Mouse (Mus musculus) hindbrain, embryonic 16.5 days (tissue): Measurements from ENCODE around the gene Mtr. TPM values are rescaled to one million over a fixed set of nuclear protein-coding genes. Genes with fewer than 3 reads are reported as not detected.

ENCODE experiments used
- ATAC-seq: fragments of 200-750 bp; cut with Nextera tagmentation; 2 replicates; pipeline ENCODE4 v1.8.0; 2017; ENCODE audit warnings: moderate TSS enrichment, moderate library complexity
- H3K27ac ChIP-seq: fragments of 300-500 bp; sonication (generic); 2 replicates; pipeline ENCODE4 v1.5.1; 2014; ENCODE audit warnings: low read depth, mild to moderate bottlenecking, control low read depth, low read length, moderate library complexity
- H3K27me3 ChIP-seq: fragments of 300-500 bp; sonication (generic); replicated peaks from 2 replicates; pipeline ENCODE4 v1.6.1; 2014; ENCODE audit warnings: low read length; ENCODE audit not compliant: control insufficient read depth, insufficient read depth
- H3K36me3 ChIP-seq: fragments of 300-500 bp; sonication (generic); 2 replicates; pipeline ENCODE4 v1.6.1; 2014; ENCODE audit warnings: mild to moderate bottlenecking, low read length, moderate library complexity, mixed read lengths; ENCODE audit not compliant: control insufficient read depth, insufficient read depth
- H3K4me1 ChIP-seq: fragments of 300-500 bp; sonication (generic); 2 replicates; pipeline ENCODE4 v1.6.1; 2014; ENCODE audit warnings: low read depth, low read length; ENCODE audit not compliant: control insufficient read depth, insufficient read depth
- H3K4me2 ChIP-seq: fragments of 300-500 bp; sonication (generic); 2 replicates; pipeline ENCODE4 v1.6.1; 2014; ENCODE audit warnings: mild to moderate bottlenecking, low read length, control low read depth, moderate library complexity
- H3K4me3 ChIP-seq: fragments of 300-500 bp; sonication (generic); 2 replicates; pipeline ENCODE4 v1.5.1; 2014; ENCODE audit warnings: mild to moderate bottlenecking, low read length, control low read depth, moderate library complexity
- H3K9ac ChIP-seq: fragments of 300-500 bp; sonication (generic); 2 replicates; pipeline ENCODE4 v1.6.1; 2014; ENCODE audit warnings: low read depth, mild to moderate bottlenecking, control low read depth, low read length, moderate library complexity
- H3K9me3 ChIP-seq: fragments of 300-500 bp; sonication (generic); 2 replicates; pipeline ENCODE4 v1.6.1; 2014; ENCODE audit warnings: mild to moderate bottlenecking, low read length, moderate library complexity; ENCODE audit not compliant: control insufficient read depth
- WGBS: fragments of 180-500 bp; shearing (Covaris S2); extraction: QIAGEN DNeasy Blood & Tissue Kit; methylation state at CpG from one replicate; pipeline ENCODE4 v1.1.7; 2014; 5-methylcytosine and 5-hydroxymethylcytosine counted together
- polyA plus RNA-seq: library from polyadenylated mRNA; unstranded; fragments of >200 nt; fragmentation: Nextera tagmentation; extraction: Ambion mirVana; gene quantifications from 2 replicates; pipeline ENCODE4 v1.2.1, GENCODE M21; 2015

The Mtr gene
- polyA plus RNA-seq, 1 experiment from 2014 or later = 3.1 TPM

DNA sequence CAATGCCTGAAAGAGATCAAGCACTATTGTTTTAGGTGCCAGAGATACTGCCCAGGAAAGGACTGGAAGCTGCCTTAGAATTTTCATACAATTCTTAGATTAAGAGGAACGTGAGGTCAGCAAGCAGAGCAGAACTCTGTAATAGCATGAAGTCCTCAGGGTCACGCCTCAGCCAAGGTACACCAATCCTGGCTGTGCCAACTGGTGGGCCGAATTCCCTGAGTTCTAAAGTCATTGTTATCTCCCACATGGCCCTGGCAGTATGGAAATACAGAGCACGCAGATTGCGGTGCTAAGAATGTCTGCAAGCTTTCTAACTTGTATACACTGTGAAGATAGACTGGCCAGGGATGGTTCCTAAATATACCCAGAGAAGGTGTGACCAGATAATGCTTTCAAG is 43.0 kb downstream of the Mtr start:
- H3K4me3 ChIP-seq = no peak overlapping the region
- no peaks in the 10 kb centered on the region for H3K4me1 ChIP-seq
- H3K4me2 ChIP-seq = no peak overlapping the region
- H3K27me3 ChIP-seq = no peaks in the 10 kb centered on the region
- 0 out of 2 replicates have a peak, but pooled peaks cover 5% of the 10 kb centered on the region for H3K36me3 ChIP-seq
- H3K9ac ChIP-seq = no peak overlapping the region
- no peaks in the 10 kb centered on the region for H3K9me3 ChIP-seq
- ATAC-seq = no peak
- no peak overlapping the region for H3K27ac ChIP-seq
- WGBS = 93% methylated on average over 5 of the region's 5 CpGs

DNA sequence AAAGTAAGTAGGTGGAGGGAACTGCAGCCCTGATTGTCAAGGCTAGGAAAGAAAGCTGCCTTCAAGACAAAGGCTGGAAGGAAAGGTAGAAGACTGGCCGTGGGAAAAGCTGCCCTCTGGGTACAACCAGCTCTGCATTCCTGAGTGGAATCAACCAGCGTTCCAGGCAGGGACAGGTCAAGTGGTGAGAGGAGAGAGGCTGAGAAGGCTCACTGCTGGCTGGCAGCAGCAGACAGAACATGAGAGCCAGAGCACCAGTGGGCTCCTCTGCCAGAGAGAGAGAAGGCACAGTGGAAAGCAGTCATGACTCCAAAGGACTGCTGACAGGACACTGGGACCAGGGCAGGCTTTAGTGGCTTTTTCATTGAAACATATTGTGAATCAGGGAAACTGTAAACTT is 46.9 kb downstream of the Mtr start:
- 84% methylated on average over 2 of the region's 2 CpGs for WGBS
- Histone ChIP-seq H3K27ac (no peak overlapping the region), H3K36me3 (0 out of 2 replicates have a peak, but pooled peaks cover 3% of the 10 kb centered on the region), H3K4me1 (no peaks in the 10 kb centered on the region), H3K4me3 (no peak overlapping the region), H3K4me2 (no peak overlapping the region), H3K9me3 (no peaks in the 10 kb centered on the region), H3K27me3 (no peaks in the 10 kb centered on the region), H3K9ac (no peak overlapping the region)
- no peak for ATAC-seq

DNA sequence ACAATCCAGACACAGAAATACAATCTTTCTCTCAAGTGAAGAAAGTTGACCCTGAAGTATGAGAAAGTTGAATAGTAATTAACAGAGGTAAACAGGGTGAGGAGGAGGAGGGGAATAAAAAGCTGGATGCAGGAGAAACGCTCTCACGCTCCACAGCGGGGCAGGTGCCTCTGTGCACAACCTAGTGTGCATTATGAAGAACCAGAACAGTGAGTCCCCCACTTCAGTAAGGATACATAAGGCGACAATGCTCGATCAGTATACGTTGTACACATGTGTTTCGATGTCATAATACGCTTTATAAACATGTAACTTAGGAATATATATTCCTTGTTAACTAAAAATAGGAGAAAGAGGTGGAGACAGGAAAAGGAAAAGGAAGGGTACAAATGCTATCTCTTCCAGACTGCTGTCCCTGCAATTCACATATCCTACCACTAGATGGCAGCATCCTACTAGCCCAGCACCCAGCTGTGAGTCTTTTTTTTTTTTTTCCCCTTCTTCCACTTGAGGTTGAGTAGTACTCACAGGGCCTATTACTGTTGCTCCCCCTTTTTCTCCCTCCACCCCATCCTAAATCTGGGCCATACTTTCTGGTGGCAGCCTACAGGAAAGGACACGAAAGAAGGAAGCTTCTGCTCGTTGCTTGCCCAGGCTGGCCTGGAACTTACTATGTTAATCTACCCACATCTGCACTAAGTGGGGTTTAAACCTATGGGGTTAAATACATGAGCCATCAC is 47.7 kb downstream of the Mtr start:
- H3K4me2 ChIP-seq = no peak overlapping the region
- H3K27ac ChIP-seq = no peak overlapping the region
- 83% methylated on average over 10 of the region's 10 CpGs for WGBS
- no peak overlapping the region for H3K4me3 ChIP-seq
- 0 out of 2 replicates have a peak, but pooled peaks cover 3% of the 10 kb centered on the region for H3K36me3 ChIP-seq
- H3K9me3 ChIP-seq = no peaks in the 10 kb centered on the region
- H3K4me1 ChIP-seq = no peaks in the 10 kb centered on the region
- H3K27me3 ChIP-seq = no peaks in the 10 kb centered on the region
- no peak overlapping the region for H3K9ac ChIP-seq
- ATAC-seq = 0 out of 2 replicates have a peak, but pooled peaks have one; percentile 60

DNA sequence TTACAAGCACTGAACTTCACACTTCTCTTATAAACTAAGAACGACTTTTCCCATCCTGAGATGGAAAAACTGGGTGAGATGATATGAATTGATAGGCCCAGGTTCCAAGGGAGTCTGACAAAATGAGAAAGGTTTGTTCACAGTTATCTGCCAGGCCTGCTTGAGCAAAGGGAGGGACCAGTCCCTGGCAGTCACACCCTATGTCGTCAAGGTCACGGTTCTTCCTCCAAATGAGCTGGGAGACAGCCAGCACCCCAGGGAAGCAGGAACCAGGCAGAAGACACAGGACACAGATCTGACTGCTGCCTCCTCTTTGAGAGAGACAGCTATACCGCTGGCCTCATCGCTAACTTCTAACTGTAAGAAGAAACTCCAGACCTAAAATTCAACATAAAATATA is 57.5 kb downstream of the Mtr start:
- WGBS = 79% methylated on average over 5 of the region's 5 CpGs

DNA sequence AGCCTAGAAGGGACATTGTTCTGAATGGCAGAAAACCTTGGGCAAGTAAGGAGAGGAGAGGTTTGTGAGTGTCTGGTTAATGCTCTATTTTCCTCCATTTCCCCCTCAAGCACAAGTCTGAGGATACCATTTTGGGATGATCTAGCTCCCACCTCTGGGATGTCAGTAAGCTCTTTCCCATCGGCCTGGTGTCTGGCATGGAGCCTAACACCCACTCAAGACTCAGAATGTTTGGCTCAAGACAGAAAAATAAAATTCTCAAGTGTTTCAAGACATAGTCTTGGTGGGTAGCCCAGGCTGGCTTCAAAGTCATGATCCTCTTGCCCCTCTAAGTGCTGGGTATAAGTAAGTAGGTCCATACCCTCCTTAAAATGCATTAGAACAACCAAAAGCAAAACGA is 59.4 kb downstream of the Mtr start:
- H3K4me1 ChIP-seq = no peaks in the 10 kb centered on the region
- no peak overlapping the region for H3K9ac ChIP-seq
- no peak overlapping the region for H3K4me2 ChIP-seq
- H3K9me3 ChIP-seq = no peaks in the 10 kb centered on the region
- H3K27ac ChIP-seq = no peak overlapping the region
- H3K27me3 ChIP-seq = no peaks in the 10 kb centered on the region
- 0 out of 2 replicates have a peak, but pooled peaks cover 5% of the 10 kb centered on the region for H3K36me3 ChIP-seq
- 92% methylated on average over 2 of the region's 2 CpGs for WGBS
- no peak overlapping the region for H3K4me3 ChIP-seq
- ATAC-seq = no peak

More for the DNA sequence above, 57.5 kb downstream of the Mtr start:
- Histone ChIP-seq H3K9me3 (no peaks in the 10 kb centered on the region), H3K4me1 (no peaks in the 10 kb centered on the region), H3K27me3 (no peaks in the 10 kb centered on the region), H3K4me3 (no peak overlapping the region), H3K9ac (no peak overlapping the region), H3K36me3 (0 out of 2 replicates have a peak, but pooled peaks cover 5% of the 10 kb centered on the region), H3K4me2 (no peak overlapping the region), H3K27ac (no peak overlapping the region)
- ATAC-seq = no peak

DNA sequence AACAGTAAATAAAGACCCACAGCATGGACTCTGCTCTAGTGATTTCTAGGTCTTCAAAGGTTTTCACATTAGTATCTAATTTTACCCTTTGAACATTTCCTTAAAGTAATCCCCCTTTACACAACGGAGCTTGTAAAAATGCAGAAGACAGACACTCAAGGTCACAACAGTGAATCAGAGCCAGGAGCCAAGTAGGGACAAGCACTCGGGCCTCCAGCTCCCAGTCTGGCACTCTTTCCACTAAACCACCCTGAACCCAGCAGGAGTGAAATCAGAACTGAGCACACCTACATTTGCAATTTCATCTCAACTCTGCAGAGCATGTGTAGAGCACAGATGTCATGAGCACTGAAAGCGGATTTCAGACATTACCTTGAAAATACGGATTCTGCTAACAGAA is 61.1 kb downstream of the Mtr start:
- ATAC-seq = no peak
- Histone ChIP-seq H3K27ac (no peak overlapping the region), H3K4me1 (no peaks in the 10 kb centered on the region), H3K27me3 (no peaks in the 10 kb centered on the region), H3K4me3 (no peak overlapping the region), H3K9me3 (no peaks in the 10 kb centered on the region), H3K4me2 (no peak overlapping the region), H3K36me3 (0 out of 2 replicates have a peak, but pooled peaks cover 5% of the 10 kb centered on the region), H3K9ac (no peak overlapping the region)
- WGBS = 84% methylated on average over 4 of the region's 4 CpGs

DNA sequence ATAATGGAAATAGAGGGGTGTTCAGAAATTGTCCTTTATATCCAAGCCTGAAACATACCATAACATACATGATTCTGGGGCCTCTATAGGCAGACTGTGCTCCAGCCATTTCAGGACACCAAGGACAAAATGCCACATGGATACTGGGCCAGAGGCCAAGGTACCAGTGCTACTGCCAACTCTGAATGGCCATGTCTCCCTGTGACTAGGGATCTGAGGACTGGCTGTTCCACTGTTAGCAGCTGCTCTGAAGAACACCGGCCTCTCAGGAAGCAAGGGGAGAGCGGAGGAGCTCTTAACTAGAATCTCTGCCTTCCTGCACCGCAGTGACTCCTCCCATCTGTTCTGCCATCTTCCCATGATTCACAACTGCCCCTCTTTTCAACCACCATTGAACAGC is 61.9 kb downstream of the Mtr start:
- H3K9ac ChIP-seq = no peak overlapping the region
- H3K36me3 ChIP-seq = 0 out of 2 replicates have a peak, but pooled peaks cover 5% of the 10 kb centered on the region
- H3K4me1 ChIP-seq = no peaks in the 10 kb centered on the region
- 66% methylated on average over 3 of the region's 3 CpGs for WGBS
- H3K27me3 ChIP-seq = no peaks in the 10 kb centered on the region
- H3K9me3 ChIP-seq = no peaks in the 10 kb centered on the region
- no peak overlapping the region for H3K4me3 ChIP-seq
- no peak overlapping the region for H3K4me2 ChIP-seq
- ATAC-seq = peak; percentile 80
- H3K27ac ChIP-seq = no peak overlapping the region

DNA sequence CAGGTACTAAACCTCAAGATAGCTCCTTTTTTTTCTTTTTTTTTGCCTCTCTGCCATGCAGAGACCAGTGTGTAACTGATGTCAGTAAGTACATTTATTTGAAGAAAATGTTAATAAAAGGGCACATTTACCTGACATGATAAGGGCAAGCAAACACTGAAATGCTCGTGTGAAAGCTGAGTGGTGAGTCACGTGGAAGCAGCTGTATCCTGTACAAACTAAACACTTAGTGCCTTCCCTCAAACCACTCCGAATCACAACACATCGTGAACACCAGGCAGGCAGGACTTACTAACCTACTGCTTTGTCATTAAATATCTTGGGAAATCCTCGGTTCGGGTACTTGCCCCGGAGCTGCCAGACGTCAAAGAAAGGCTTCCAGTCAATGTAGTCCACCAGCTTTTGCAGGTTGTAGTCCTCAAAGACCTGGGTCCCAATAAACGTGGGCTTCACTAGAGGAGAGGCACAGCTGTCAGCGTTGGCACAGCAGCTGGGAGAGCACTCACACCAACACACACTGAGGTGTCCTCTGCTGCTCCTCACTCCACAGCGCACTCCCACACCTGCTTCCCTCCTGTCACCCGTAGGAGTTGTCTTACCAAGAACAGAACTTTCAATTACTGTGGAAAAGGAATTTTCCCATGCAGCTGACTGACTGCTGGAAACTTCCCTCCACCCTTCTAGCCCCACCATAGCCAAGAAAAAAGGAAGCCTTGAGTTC is 62.8 kb downstream of the Mtr start:
- no peaks in the 10 kb centered on the region for H3K4me1 ChIP-seq
- H3K27ac ChIP-seq = no peak overlapping the region
- 90% methylated on average over 12 of the region's 12 CpGs for WGBS
- no peak for ATAC-seq
- no peak overlapping the region for H3K4me2 ChIP-seq
- H3K9me3 ChIP-seq = no peaks in the 10 kb centered on the region
- no peak overlapping the region for H3K4me3 ChIP-seq
- H3K9ac ChIP-seq = no peak overlapping the region
- no peaks in the 10 kb centered on the region for H3K27me3 ChIP-seq
- H3K36me3 ChIP-seq = 0 out of 2 replicates have a peak, but pooled peaks cover 5% of the 10 kb centered on the region

DNA sequence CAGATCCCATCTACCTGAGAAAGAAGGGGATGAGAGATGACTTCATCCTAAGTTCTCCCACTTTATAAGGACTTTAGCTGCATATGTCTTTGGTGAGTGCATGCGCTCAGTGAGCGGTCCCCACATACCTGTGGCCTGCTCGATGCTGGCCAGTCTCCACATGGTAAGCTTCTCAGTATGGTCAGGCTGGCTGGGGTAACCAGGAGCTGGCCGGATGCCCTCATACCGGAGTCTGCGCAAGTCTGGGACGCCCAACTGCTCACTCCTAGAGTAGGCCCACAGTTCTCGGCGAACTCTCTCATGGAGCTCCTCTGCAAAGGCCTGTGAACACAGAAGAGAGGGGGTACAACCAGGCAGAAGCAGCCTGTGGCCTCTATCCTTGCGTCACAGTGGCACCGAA is 68.7 kb downstream of the Mtr start:
- no peak for ATAC-seq
- Histone ChIP-seq H3K4me2 (no peak overlapping the region), H3K27ac (no peak overlapping the region), H3K4me1 (no peaks in the 10 kb centered on the region), H3K4me3 (no peak overlapping the region), H3K9me3 (no peaks in the 10 kb centered on the region), H3K9ac (no peak overlapping the region), H3K27me3 (no peaks in the 10 kb centered on the region), H3K36me3 (peaks cover 2% of the 10 kb centered on the region; the same call in 1 of the 2 replicates)
- WGBS = 95% methylated on average over 11 of the region's 11 CpGs
